In the genomic region with DNA sequence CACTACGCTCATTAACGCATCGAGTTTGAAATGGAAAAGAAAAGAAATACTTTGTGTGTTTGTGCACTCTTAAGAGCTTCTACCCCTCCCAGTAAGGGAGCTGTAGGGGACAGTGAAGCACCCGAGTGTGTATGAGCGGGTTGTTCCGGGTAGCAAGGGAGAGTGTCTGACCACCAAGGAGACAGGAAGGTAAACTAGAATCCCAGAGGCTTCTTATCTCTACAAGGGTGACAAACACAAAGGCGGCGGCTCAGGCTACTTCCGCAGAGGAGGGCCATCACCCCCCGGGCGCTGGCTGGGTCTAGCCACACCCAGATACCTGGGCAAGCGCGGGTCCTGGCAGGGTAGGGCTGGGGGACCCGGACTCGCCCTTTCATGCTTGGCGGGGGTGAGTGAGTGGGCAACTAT, we compare ENCODE assay signal across 8 mouse cellular contexts. TPM values are rescaled to one million over a fixed set of nuclear protein-coding genes. Genes with fewer than 3 reads are reported as not detected.
DNase-seq lines count a peak whose midpoint lies in the region; ATAC-seq and TF ChIP-seq lines count a peak whose summit lies in the region.

No protein-coding gene starts in this region.

- DNase-seq in lung, adult 18-20 months, result no peak
- no peak for DNase-seq in hindbrain, postnatal 0 days (ENCODE audit: low spot score)
- DNase-seq in cerebellum, postnatal 36 days, result no peak
- DNase-seq in ovary, postnatal 36 days (ENCODE audit: low spot score), result no peak
- no peak for DNase-seq in kidney, adult 9 months

- peak overlapping the region; percentile 73 for H3K9ac ChIP-seq in lung, embryonic 15.5 days
- peak overlapping the region; percentile 76 for H3K9ac ChIP-seq in hindbrain, postnatal 0 days (replicated peaks; ENCODE audit: low read length)
- H3K9ac ChIP-seq in midbrain, embryonic 12.5 days (replicated peaks), result peak overlapping the region; percentile 55

- 0 out of 2 replicates have a peak, but pooled peaks cover 8% of the 10 kb centered on the region for H3K4me1 ChIP-seq in lung, embryonic 15.5 days
- H3K4me1 ChIP-seq in cortical plate, adult 2 months (ENCODE audit: control insufficient read depth, insufficient read depth, low read length), result no peaks in the 10 kb centered on the region
- peaks cover 4% of the 10 kb centered on the region; the same call in 1 of the 2 replicates for H3K4me1 ChIP-seq in hindbrain, postnatal 0 days (ENCODE audit: insufficient read depth, low read length)
- H3K4me1 ChIP-seq in midbrain, embryonic 12.5 days, result peaks cover 16% of the 10 kb centered on the region

- TF ChIP-seq CTCF in cortical plate, adult 2 months (IDR thresholded peaks at IDR 0.05; ENCODE audit: extremely low read depth, insufficient read depth, low read length), result no peak
- no peak for TF ChIP-seq CTCF in hindbrain, postnatal 0 days (IDR thresholded peaks at IDR 0.05; ENCODE audit: low read depth)

- under 1% methylated on average over 16 of the region's 16 CpGs for WGBS in lung, embryonic 15.5 days
- 0% methylated on average over 16 of the region's 16 CpGs for WGBS in hindbrain, postnatal 0 days
- WGBS in midbrain, embryonic 12.5 days, result under 1% methylated on average over 16 of the region's 16 CpGs

- peak overlapping the region; percentile 99 for H3K27ac ChIP-seq in lung, embryonic 15.5 days
- peak overlapping the region; percentile 83 for H3K27ac ChIP-seq in cortical plate, adult 2 months (ENCODE audit: insufficient read depth, low read length)
- peak overlapping the region; percentile 93 for H3K27ac ChIP-seq in hindbrain, postnatal 0 days
- peak overlapping the region; percentile 71 for H3K27ac ChIP-seq in midbrain, embryonic 12.5 days (replicated peaks)

- peak overlapping the region; percentile 70 for H3K4me3 ChIP-seq in lung, embryonic 15.5 days
- peak overlapping the region; percentile 45 for H3K4me3 ChIP-seq in cortical plate, adult 2 months (ENCODE audit: insufficient read depth, low read length)
- peak overlapping the region; percentile 62 for H3K4me3 ChIP-seq in hindbrain, postnatal 0 days (ENCODE audit: low read length)
- H3K4me3 ChIP-seq in midbrain, embryonic 12.5 days, result peak overlapping the region; percentile 48

- peak overlapping the region; percentile 98 for H3K4me2 ChIP-seq in lung, embryonic 15.5 days
- peak overlapping the region; percentile 96 for H3K4me2 ChIP-seq in hindbrain, postnatal 0 days (ENCODE audit: low read depth, low read length)
- peak overlapping the region; percentile 74 for H3K4me2 ChIP-seq in midbrain, embryonic 12.5 days (replicated peaks)

- H3K9me3 ChIP-seq in lung, embryonic 15.5 days, result no peaks in the 10 kb centered on the region
- no peaks in the 10 kb centered on the region for H3K9me3 ChIP-seq in hindbrain, postnatal 0 days (ENCODE audit: low read length)
- H3K9me3 ChIP-seq in midbrain, embryonic 12.5 days, result no peaks in the 10 kb centered on the region

- no peaks in the 10 kb centered on the region for H3K27me3 ChIP-seq in lung, embryonic 15.5 days
- H3K27me3 ChIP-seq in hindbrain, postnatal 0 days (ENCODE audit: insufficient read depth, low read length), result no peaks in the 10 kb centered on the region
- peaks cover 39% of the 10 kb centered on the region for H3K27me3 ChIP-seq in midbrain, embryonic 12.5 days

- H3K36me3 ChIP-seq in lung, embryonic 15.5 days, result no peaks in the 10 kb centered on the region
- no peaks in the 10 kb centered on the region for H3K36me3 ChIP-seq in hindbrain, postnatal 0 days (ENCODE audit: insufficient read depth, low read length)
- no peaks in the 10 kb centered on the region for H3K36me3 ChIP-seq in midbrain, embryonic 12.5 days

- ATAC-seq in lung, embryonic 15.5 days (ENCODE audit: borderline replicate concordance, extremely low read depth, low FRiP score, low TSS enrichment), result peak; percentile 75
- ATAC-seq in hindbrain, postnatal 0 days, result no peak; the same call in 1 of the 2 replicates
- no peak; the same call in 1 of the 2 replicates for ATAC-seq in midbrain, embryonic 12.5 days (ENCODE audit: low FRiP score, low read depth)

- TF ChIP-seq POLR2A in cortical plate, adult 2 months (IDR thresholded peaks at IDR 0.05; ENCODE audit: extremely low read depth, insufficient read depth, low read length), result no peak

RNA-seq across cellular contexts. Expression of a gene that starts 56.7 kb away (rescaled TPM):
- polyA plus RNA-seq in lung, embryonic 15.5 days (2015; fragmentation: Nextera tagmentation; extraction: Ambion mirVana), result 458 and 521 TPM in 2 replicates
- 172 and 175 TPM in 2 replicates for polyA plus RNA-seq in cortical plate, adult 2 months (2012; rRNA removed)
- total RNA-seq in hindbrain, postnatal 0 days (2014; rRNA removed), result 122 and 127 TPM in 2 replicates
- polyA plus RNA-seq in hindbrain, postnatal 0 days (2015; fragmentation: Nextera tagmentation; extraction: Ambion mirVana), result 446 and 451 TPM in 2 replicates
- polyA plus RNA-seq in midbrain, embryonic 12.5 days (2016; fragmentation: Nextera tagmentation; extraction: Ambion mirVana), result 493 and 541 TPM in 2 replicates
